Mouse (Mus musculus) layer of hippocampus, postnatal 36 days (tissue): ENCODE measurements around the gene Camk2b. TPM values are rescaled to one million over a fixed set of nuclear protein-coding genes. Genes with fewer than 3 reads are reported as not detected.
A peak's percentile ranks its signal among the peaks of the same experiment; 100 is the strongest.
"Not testable (repeated sequence)": the region's sequence is repeated elsewhere in the genome, so short reads cannot be mapped to it uniquely, and the experiment has no call there.

Source experiments
- DNase-seq, 2 experiments: peaks; one replicate each; pipeline ENCODE4 v3.0.0; 2022
- total RNA-seq, 2 experiments: library from RNA; stranded (reverse); gene quantifications; 2 replicates each; pipeline ENCODE4 v1.2.3; 2021

The Camk2b gene
- total RNA-seq: 1,000 to 10,000 TPM; 1,105 to 1,153 TPM

GRCm38 (mm10) chr11:6066176-6066575, at the start of gene Camk2b:
Gene Camk2b, minus strand, starts transcription at chr11:6066362.
- DNase-seq: no peak

- DNase-seq: no peak
Observed at GRCm38 (mm10) chr11:6111734-6112484, 45.7 kb upstream of the Camk2b start.

DNA sequence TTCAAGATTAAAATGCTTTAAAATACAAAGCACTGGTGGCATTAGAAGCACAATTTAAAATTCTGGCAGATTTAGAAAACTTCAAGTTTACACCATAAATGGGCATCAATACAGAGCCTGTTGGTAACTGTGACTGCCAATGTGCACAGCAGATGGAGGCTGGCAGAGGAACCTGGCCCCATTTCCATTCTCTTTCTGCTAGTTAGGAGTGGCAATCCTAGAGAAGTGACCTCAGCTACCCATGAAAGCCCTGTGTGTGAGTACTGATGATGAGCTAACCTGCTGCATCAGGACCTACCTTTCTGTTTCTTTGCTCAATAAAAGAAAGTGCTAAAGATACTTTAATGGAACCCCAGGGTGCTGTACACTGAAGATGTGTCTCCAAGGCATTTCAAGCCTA, 43.8 kb upstream of the Camk2b start:
- peak; percentile 70 to 74 for DNase-seq

DNA sequence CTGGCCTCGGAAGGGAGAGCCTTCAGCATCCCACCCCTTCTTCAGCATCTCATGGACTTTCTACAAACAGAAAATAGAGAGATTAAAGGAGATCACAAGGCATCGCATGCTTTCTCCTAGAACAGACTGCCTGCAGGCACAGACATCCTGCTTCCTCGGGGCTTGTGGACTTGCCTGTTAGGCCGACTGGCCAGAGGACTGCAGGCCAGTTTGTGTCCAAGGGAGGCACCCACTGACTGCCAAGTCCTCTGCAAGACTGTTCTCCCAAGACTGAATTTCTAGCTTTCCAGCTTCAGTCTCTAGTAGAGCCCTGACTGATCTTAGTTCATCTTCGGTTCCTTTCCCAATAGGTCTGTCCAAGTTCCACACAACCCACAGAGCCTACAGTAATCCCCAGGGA, 42.1 kb upstream of the Camk2b start:
- no peak for DNase-seq

GRCm38 (mm10) chr11:6107722-6108121, 41.6 kb upstream of the Camk2b start:
- DNase-seq: no peak

DNA sequence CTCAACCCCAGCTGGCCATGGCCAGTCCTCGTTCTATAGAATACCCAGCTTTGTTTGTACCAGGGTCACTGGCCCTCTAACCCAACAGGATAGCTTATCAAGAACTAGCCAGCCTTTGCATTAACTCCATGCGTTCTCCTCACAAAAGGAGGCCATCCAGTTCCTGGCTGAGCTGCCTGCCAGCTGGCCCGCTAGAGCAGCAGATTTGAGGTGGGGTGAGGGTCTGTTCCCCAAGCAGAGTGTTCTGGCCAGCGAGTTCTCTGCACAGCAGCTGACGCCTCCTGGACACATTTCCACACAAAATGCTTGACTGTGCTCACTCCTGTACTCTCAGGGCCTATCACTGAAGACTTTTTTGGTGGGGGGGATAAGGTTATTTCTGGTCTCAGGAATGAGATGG, 38.6 kb upstream of the Camk2b start:
- DNase-seq: peak; percentile 72 to 81

DNA sequence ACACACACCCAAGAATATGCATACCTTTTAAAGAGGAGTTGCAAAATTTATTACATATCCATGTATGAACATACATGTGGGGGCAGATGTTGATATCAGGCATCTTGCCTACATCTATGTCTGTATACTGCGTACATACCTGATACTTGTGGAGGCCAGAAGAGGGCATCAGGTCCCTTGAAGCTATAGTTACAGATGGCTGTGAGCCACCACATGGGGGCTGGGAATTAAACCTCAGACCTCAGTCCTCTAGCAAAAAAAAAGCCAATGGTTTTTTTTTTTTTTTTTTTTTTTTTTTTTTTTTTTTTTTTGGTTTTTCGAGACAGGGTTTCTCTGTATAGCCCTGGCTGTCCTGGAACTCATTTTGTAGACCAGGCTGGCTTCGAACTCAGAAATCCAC, 30.5 kb upstream of the Camk2b start:
- DNase-seq: not testable (repeated sequence)

- DNase-seq: peak in 1 of 2 experiments; percentile 53
Observed at GRCm38 (mm10) chr11:6086991-6087390, 20.8 kb upstream of the Camk2b start.

DNA sequence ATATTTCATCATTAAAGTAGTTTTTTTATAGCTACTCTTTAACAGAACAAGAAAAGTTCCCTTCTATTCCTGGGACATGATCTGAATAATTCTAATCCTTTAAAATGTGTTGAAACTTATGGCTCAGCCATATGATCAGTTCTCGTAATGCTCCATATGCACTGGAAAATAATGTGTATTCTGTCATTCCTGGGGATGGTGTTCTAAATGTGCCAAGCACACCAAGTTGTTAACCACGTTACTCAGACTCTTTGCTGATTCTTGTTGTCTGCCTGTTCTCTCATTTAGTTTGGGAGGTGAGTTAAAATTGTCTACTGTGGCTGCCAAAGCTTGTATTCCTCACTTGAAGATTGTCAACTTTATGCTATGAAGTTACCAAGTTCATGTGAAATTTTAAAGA, 12.6 kb upstream of the Camk2b start:
- no peak for DNase-seq

DNA sequence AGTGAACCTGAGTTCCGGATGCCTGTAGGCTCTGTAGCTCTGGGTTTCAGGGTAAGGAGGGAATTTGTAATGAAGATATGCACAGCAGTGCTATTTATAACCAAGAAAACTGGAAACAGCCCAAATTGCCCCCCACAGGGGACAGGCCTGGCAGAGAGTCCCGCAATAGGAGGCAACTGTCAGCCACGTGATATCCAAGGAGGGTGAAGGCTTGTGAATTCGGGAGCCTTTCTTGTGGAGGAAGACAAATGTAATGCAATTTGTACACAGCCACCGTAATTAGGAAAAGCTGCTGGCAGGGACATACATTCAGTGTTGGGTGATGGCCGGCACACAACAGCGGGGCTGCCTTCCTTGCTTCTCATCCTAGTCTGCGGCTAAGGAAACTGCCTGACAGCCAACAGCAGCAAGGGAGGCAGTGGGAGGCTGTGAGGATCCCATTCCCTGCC, 9.5 kb upstream of the Camk2b start:
- DNase-seq: no peak

- DNase-seq: no peak
Observed at GRCm38 (mm10) chr11:6068181-6068957, 2.2 kb upstream of the Camk2b start.

DNA sequence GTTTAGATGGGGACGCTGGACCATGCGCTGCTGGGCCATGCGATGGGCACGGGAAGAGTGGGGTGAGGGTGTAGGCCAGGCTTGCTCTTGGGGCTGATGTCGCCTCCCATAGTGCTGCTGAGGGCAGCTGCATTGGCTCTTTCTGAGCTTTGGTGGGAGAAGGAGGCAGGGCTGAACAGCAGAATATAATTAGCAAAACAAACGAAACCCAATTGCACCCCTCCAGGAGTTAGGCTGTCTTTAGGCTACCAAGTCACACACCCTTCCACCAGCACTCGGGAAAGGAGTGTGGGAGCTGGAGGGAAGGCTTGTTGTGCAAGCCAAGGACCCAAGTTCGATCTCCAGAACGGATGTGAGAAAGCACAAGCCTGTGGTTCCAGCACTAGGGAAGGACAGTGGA, 998 bp upstream of the Camk2b start:
- no peak for DNase-seq

DNA sequence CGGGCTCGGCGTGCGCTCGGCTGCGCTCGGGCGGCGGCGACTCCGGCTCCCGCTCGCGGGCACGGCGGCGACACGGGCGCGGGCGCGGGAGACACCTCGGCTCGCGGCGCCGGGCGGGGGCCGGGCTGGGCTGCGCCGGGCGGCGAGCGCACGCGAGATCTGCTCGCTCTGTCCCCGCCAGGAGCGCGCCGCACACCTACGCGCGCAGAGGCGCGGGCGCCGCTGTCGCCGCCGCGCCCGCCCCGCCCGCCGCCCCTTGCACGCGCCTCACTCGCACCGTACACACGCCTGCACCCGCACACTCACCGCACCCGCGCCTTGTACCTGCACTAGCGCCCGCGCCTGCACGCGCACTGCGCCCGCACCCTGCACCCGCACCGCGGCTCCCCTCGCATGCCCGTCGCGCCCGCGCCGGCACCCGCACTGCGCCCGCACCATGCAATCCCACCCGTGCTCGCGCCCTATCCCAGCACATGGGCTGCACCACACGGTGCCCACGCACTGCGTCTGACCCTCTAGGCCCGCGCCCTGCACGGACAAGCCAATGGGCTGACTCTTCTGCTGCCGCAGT, 526 bp downstream of the Camk2b start:
- peak; percentile 72 for DNase-seq

DNA sequence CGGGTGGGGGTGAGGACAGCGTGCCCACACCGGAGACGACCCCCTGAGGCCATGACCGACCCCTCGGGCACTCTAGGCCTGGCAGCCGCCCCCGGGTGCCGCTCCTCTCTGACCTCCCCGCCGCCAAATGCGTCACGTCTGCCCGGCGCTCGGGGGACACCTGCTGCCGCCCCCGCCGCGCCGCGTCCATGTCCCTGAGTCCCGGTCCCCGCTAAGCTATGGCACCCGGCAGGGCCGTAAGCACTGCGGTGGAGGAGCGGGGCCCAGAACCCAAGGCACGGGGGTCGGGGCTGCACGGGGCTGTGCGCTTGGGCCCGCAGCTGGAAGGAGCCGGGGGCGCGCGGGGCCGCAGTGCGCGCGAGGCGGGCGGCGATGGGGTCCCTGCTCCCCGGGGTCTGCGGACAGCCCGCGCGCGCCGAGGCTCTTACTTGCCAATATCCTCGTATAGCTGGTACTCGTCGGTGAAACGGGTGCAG, 1.1 kb downstream of the Camk2b start:
- peak; percentile 49 to 57 for DNase-seq

- peak in 1 of 2 experiments; percentile 48 for DNase-seq
Observed at GRCm38 (mm10) chr11:6064215-6065045, 1.7 kb downstream of the Camk2b start.

- DNase-seq: no peak
Observed at GRCm38 (mm10) chr11:6063501-6064214, 2.5 kb downstream of the Camk2b start.

DNA sequence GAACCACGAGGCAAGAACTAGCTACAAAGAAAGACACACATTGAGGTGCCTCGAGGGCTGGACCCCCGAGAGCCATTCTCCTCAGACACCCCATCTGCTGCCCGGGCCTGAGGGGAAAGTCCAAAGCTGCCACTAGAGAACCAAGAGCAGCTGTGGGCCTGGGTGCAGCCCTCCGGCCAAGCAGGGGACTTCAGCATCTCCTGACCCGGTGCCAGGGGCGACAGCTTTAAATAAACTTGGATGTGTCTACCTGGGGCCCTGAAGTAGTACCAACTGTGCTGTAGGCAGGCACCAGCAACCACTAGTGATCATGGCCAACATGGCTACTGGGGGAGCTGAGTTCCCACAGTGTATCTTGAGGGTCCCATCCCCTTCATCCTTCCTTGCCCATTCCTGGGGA, 3.1 kb downstream of the Camk2b start:
- DNase-seq: no peak

DNA sequence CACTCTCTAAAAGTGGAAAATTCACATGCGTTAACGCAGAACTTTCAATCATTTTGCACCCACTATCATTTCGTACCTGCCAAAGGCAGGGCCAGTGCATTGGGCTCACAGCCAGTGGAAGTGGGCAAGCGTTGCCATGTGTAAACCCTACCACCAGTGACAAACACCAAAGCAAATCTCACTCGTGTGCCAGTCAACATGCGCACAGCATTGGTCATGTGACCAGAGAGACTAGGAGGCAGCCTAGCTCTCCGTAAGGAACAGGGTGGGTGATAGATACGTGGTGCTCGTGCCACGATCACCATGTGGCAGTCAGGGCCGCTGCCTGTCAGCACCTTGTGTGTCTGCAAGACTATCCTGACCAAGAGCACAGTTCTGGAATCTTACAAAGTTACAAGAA, 3.8 kb downstream of the Camk2b start:
- no peak for DNase-seq

- no peak for DNase-seq
Observed at GRCm38 (mm10) chr11:6061891-6062290, 4.3 kb downstream of the Camk2b start.

DNA sequence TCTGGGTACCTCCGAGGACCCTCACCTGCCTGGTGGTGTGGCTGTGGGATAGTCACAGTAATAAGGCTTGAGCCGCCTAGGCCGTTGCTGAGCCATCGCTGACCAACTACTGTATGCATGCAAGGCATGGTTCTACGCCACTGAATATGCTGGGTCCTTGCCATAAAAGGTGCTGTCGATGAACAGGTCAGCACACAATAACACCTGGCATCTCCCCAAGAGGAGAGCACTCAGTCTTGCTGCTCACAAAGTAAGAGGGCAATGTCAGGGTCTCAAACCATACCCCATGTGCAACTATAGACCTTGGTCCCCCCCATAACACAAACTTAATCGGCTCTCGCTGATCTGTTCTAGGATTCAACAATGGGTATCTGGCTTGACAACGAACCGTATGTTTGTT, 7.0 kb downstream of the Camk2b start:
- no peak for DNase-seq

GRCm38 (mm10) chr11:6053386-6053785, 12.8 kb downstream of the Camk2b start:
- DNase-seq: no peak
